Mouse (Mus musculus): ENCODE measurements at regions not wholly inside any gene's neighbourhood (a gene's known extent, or its start where the extent isn't known, plus 50 kb on each side); places are given as distances from the start of the nearest gene placed in this dataset.

- TF ChIP-seq CTCF (IDR thresholded peaks at IDR 0.05; ENCODE audit: control insufficient read depth, insufficient read depth, insufficient read length) (no peak), MAX (IDR thresholded peaks at IDR 0.05) (no peak), MYOD1 (IDR thresholded peaks at IDR 0.05; ENCODE audit: control insufficient read depth, insufficient read length, low read depth) (no peak), CEBPB (IDR thresholded peaks at IDR 0.05; ENCODE audit: low read depth) (no peak), USF1 (IDR thresholded peaks at IDR 0.05; ENCODE audit: low read depth) (no peak), FOSL1 (IDR thresholded peaks at IDR 0.05; ENCODE audit: insufficient read depth, low read length, poor library complexity, severe bottlenecking) (no peak)
Measured at GRCm38 (mm10) chr1:45147019-45147418, 164.3 kb upstream of the Col3a1 start.

Data from C2C12 (cell line).